Mouse (Mus musculus) G1E (cell line): Measurements from ENCODE around the gene Gm20390. TPM values are rescaled to one million over a fixed set of nuclear protein-coding genes. Genes with fewer than 3 reads are reported as not detected.

Experiments used
- ATAC-seq: 2 replicates; pipeline ENCODE4 v1.8.0; 2016; ENCODE audit warnings: mild to moderate bottlenecking; ENCODE audit not compliant: insufficient number of reproducible peaks, poor library complexity, low FRiP score, severe bottlenecking; ENCODE audit errors: extremely low read depth
- DNase-seq: peaks from one replicate; pipeline ENCODE4 v3.0.0; 2012; ENCODE audit warnings: low spot score
- H3K27me3 ChIP-seq: 2 replicates; pipeline ENCODE4 v1.6.1; 2012; ENCODE audit warnings: mild to moderate bottlenecking, low read length, inconsistent platforms; ENCODE audit not compliant: insufficient read depth
- H3K36me3 ChIP-seq: replicated peaks from 2 replicates; pipeline ENCODE3; 2012; ENCODE audit warnings: mild to moderate bottlenecking, inconsistent platforms
- H3K4me1 ChIP-seq: 2 replicates; pipeline ENCODE4 v1.6.1; 2012; ENCODE audit warnings: low read depth, low read length, inconsistent platforms, mixed read lengths; ENCODE audit not compliant: insufficient read depth
- H3K4me3 ChIP-seq: 2 replicates; pipeline ENCODE4 v1.5.1; 2012; ENCODE audit warnings: low read depth, mild to moderate bottlenecking, inconsistent platforms, low read length, moderate library complexity, mixed read lengths
- H3K9me3 ChIP-seq: replicated peaks from 2 replicates; pipeline ENCODE4 v1.6.1; 2012; ENCODE audit warnings: inconsistent platforms
- CTCF ChIP-seq: IDR thresholded peaks from 2 replicates; pipeline ENCODE4 v1.5.1; 2012; ENCODE audit warnings: low read depth, low read length, inconsistent platforms, mixed read lengths
- GATA1 ChIP-seq: IDR thresholded peaks from 2 replicates; pipeline ENCODE4 v1.6.1; 2012; ENCODE audit warnings: borderline replicate concordance, low read length, inconsistent platforms, mixed read lengths
- GATA2 ChIP-seq: IDR thresholded peaks from 2 replicates; pipeline ENCODE4 v1.6.1; 2012; ENCODE audit warnings: low read depth, low read length, inconsistent platforms, borderline replicate concordance
- POLR2AphosphoS5 ChIP-seq: IDR thresholded peaks from 2 replicates; pipeline ENCODE4 v1.6.1; 2012; ENCODE audit warnings: low read depth, low read length, inconsistent platforms; ENCODE audit not compliant: insufficient replicate concordance
- TAL1 ChIP-seq: conservative IDR thresholded peaks from 2 replicates; pipeline ENCODE4 v1.6.1; 2012; ENCODE audit warnings: low read depth, low read length, inconsistent platforms, mixed read lengths
- polyA plus RNA-seq: library from polyadenylated mRNA; stranded (reverse); fragments of >175 nt; gene quantifications from 2 replicates; pipeline ENCODE4 v1.2.3, GENCODE M21; 2012
- total RNA-seq, 2 experiments: library from RNA; stranded (forward) in 1 of 2; stranded (reverse) in 1 of 2; fragments of 200-1000 nt in 1 of 2; fragments of >200 nt in 1 of 2; fragmentation: Nextera tagmentation in 1 of 2; gene quantifications; 2 replicates each; pipeline ENCODE4 v1.2.3; 2014 to 2017

Gm20390 gene
- total and polyA plus RNA-seq, 3 experiments: 34.7 to 259 TPM; not detected in 1

DNA sequence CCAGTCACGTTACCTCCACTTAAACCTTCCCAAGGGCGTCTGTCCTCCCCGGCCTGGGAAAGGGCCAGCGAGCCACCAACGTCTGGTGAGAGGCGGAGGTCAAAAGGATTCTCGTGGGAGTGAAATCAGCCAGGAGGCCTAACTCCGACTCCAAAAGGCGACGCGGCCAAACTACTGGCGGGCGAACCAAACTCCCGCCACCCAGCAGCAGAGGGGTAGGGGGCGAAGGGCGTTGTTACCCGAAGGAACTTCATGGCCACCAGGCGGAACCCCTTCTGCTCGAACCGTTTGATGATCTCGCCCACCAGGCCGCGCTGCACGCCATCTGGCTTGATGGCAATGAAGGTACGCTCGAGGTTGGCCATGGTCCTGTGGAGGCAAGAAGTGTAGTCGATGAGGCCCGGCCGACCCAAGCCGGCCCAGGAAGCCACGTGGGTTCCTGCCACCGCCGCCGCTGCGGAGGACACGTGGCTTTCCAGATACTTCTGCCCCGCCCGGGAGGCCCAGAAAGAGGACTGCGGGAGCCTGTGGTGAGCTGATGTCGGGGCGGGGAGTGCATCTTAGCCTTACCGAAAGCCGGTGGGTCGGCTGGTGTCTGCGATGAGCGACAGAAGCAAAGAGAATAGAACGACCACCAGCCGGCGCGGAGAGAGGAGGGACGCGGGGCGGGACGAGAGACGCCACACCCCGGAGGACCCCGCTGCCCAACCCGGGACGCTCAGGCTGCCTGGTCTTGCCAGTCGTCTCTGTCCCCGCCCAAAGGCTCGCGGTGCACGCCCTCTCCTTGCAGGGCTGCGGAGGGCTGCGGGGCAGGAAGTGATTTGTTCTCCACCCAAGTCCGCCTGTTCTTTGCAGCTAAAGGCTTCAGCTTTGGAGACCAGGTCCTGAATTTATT lies 12.6 kb downstream of the Gm20390 start:
- no peak for TF ChIP-seq GATA1
- 0 out of 2 replicates have a peak, but pooled peaks have one; percentile 30 for TF ChIP-seq POLR2AphosphoS5
- DNase-seq: peak; percentile 91
- ATAC-seq: peak; percentile 94
- no peaks in the 10 kb centered on the region for H3K27me3 ChIP-seq
- H3K4me3 ChIP-seq: peak overlapping the region; percentile 80
- peaks cover 82% of the 10 kb centered on the region for H3K36me3 ChIP-seq
- H3K9me3 ChIP-seq: no peaks in the 10 kb centered on the region
- peaks cover 59% of the 10 kb centered on the region for H3K4me1 ChIP-seq

DNA sequence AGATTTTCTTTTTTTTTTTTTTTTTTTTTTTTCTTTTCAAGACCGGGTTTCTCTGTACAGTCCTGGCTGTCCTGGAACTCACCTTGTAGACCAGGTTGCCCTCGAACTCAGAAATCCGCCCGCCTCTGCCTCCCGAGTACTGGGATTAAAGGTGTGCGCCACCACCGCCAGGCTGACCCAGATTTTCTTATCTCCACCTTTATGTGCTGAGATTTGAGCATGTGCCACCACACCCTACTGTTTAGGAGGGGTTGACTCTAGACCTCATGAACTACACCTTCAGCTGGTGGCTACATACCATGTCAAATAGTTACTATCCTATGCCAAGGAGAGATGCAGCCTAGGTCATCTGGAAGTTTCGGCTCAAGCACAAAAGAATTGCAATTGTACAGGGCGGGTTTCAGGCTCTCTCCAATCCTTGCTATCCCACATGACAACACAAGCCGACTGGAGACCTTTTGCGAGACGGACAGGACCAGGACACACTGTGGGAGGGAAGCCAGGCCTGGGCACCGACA lies 13.3 kb downstream of the Gm20390 start:
- no peak for TF ChIP-seq TAL1
- no peak for TF ChIP-seq CTCF
- no peak for TF ChIP-seq POLR2AphosphoS5
- no peak for TF ChIP-seq GATA1
- no peak for TF ChIP-seq GATA2
- Histone ChIP-seq H3K27me3 (no peaks in the 10 kb centered on the region), H3K9me3 (no peaks in the 10 kb centered on the region), H3K4me1 (peaks cover 61% of the 10 kb centered on the region), H3K4me3 (peak overlapping the region; percentile 80), H3K36me3 (peaks cover 82% of the 10 kb centered on the region)
- ATAC-seq (no peak), DNase-seq (peak; percentile 6)

DNA sequence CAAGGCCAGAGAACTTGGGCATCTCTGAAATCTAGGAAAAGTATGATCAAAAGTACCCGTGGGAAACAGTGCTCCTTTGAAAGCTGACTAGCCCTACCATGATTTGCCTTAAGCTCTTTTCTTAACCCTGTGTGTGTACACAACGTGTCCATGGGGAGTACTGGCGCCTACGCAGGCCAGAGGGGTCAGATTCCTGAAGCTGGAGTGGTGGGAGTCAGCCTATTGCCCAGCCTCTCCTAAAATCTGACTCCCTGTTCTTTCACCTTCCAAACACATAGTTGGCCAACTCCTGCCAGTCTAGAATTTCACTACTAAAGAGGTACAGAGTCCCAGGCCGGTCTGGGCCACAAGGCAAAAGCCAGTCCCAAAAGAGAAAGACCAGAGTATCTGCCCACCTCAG lies 15.7 kb downstream of the Gm20390 start:
- H3K27me3 ChIP-seq: no peaks in the 10 kb centered on the region
- ATAC-seq: no peak
- DNase-seq: no peak
- TF ChIP-seq POLR2AphosphoS5 (no peak), CTCF (no peak), GATA2 (no peak), GATA1 (no peak), TAL1 (no peak)
- H3K4me1 ChIP-seq: peaks cover 56% of the 10 kb centered on the region
- no peaks in the 10 kb centered on the region for H3K9me3 ChIP-seq
- peaks cover 80% of the 10 kb centered on the region for H3K36me3 ChIP-seq
- H3K4me3 ChIP-seq: no peak overlapping the region; the same call in 1 of the 2 replicates

DNA sequence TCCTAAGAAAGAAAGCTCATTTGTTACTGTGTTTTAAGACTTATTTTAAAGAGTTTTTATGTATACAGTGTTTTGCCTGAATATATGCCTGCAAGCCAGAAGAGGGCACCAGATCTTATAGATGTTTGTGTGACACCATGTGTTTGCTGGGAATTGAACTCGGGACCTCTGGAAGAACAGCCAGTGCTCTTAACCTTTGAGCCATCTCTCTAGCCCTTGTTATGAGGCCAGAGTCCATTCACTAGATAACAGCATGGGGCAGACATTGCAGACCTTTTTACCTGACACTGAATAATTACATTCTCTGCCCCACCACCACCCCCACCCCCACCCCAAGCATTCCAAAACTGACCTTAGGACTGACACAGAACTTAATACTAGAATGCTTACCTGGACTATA lies 18.0 kb downstream of the Gm20390 start:
- no peaks in the 10 kb centered on the region for H3K9me3 ChIP-seq

DNA sequence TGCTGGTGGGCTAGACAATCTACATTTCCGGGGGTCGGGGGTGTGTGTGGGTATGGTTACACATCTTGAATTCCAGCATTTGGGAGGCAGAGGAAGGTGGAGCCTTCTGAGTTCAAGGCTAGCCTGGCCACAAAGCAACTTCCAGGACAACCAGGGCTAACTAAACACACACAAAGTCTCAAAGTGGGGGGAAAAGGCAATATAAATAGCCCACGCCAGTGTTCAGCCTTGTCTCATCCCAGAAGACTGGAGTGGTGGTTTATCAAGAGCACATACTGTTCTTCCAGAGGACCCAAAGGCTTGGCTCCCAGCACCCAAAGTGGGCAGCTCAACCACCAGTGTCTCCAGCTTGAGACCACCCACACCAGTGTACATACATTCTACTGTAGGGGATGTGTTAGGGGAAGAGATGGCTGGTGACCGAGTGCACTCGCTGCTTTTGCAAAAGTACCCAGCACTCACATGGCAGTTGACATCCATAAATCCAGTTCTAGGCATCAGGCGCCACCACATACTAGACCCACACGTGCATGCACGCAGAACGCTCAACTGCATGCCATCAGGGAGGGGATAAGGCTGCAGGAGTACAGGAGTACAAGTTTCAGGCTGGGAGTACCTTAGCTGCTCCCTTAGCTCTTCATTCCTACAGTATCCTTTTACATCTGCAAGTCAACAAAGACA lies 19.1 kb downstream of the Gm20390 start:
- Histone ChIP-seq H3K4me1 (peaks cover 24% of the 10 kb centered on the region), H3K27me3 (no peaks in the 10 kb centered on the region), H3K4me3 (no peak overlapping the region), H3K9me3 (no peaks in the 10 kb centered on the region), H3K36me3 (peaks cover 86% of the 10 kb centered on the region)
- TF ChIP-seq POLR2AphosphoS5 (no peak), GATA1 (no peak), CTCF (no peak)
- ATAC-seq (no peak), DNase-seq (no peak)

More for the DNA sequence above, 18.0 kb downstream of the Gm20390 start:
- TF ChIP-seq POLR2AphosphoS5 (no peak), GATA2 (no peak), TAL1 (no peak), CTCF (no peak), GATA1 (no peak)
- H3K4me3 ChIP-seq: no peak overlapping the region
- DNase-seq (no peak), ATAC-seq (no peak)
- H3K36me3 ChIP-seq: peaks cover 84% of the 10 kb centered on the region
- peaks cover 33% of the 10 kb centered on the region for H3K4me1 ChIP-seq
- H3K27me3 ChIP-seq: no peaks in the 10 kb centered on the region

DNA sequence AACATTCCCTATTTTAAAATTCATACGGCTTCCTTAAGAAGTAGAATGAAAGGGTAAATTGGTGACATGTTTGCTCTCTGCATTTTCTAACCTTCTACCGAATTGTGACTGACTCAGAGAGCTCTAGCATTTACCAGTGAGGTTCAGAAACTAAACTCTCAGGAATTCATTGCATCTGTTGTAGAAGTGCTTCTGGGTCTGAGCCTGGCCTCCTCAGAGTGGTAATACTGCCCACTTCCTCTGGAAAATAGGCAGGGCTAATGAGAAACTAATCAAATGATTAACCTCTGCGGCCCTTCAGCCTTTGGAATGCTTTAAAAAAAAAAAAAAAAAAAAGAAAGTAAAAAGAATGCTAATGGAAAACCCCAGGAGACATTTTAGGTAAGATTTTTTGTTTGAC lies 23.1 kb downstream of the Gm20390 start:
- Histone ChIP-seq H3K27me3 (no peaks in the 10 kb centered on the region), H3K4me3 (no peak overlapping the region), H3K4me1 (peaks cover 12% of the 10 kb centered on the region), H3K36me3 (peaks cover 73% of the 10 kb centered on the region), H3K9me3 (no peaks in the 10 kb centered on the region)
- ATAC-seq: no peak
- TF ChIP-seq GATA1 (no peak), POLR2AphosphoS5 (no peak), TAL1 (no peak), CTCF (no peak), GATA2 (no peak)
- no peak for DNase-seq
